11 mouse cellular contexts compared by ENCODE assay signal in the genomic region with DNA sequence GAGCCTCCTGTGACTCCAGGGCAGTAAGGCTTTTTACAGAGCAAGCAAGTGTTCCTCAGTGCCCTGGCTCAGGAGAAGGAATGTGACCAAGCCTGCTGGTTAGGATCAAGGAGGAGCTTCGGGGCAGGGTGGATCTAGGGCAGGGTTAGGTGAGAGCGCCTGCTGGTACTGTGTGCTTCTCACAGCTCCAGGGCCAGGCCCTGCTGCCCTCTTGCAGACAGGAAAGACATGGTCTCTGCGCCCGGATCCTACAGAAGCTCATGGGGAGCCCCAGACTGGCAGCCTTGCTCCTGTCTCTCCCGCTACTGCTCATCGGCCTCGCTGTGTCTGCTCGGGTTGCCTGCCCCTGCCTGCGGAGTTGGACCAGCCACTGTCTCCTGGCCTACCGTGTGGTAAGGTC. TPM values are rescaled to one million over a fixed set of nuclear protein-coding genes. Genes with fewer than 3 reads are reported as not detected.
A peak's percentile ranks its signal among the peaks of the same experiment; 100 is the strongest.
DNase-seq lines count a peak whose midpoint lies in the region; ATAC-seq and TF ChIP-seq lines count a peak whose summit lies in the region.
"Had no signal": no experiment of that assay in that cellular context is flagged by ENCODE, and none has a peak within 500 bp of the region (broad histone marks: within the 10 kb centered on the region; RNA-seq: fewer than 3 reads in every experiment).

No protein-coding gene starts in this region.

- H3K36me3 ChIP-seq in stomach, postnatal 0 days (ENCODE audit: control insufficient read depth, insufficient read depth, low read length) = no peaks in the 10 kb centered on the region

- no peaks in the 10 kb centered on the region for H3K27me3 ChIP-seq in stomach, postnatal 0 days (ENCODE audit: control insufficient read depth, insufficient read depth, low read length)

- peak; percentile 29 for DNase-seq in embryo, embryonic 10 days (ENCODE audit: low spot score)
- no peak for DNase-seq in embryo, embryonic 10.5 days (ENCODE audit: low spot score)
- peak; percentile 50 to 58 for DNase-seq in cerebellum, postnatal 25 days
- DNase-seq in kidney, postnatal 14 days = peak; percentile 56
- DNase-seq in stomach, postnatal 0 days (ENCODE audit: low spot score) = peak; percentile 89
- DNase-seq in layer of hippocampus, postnatal 36 days = no peak
- no peak for DNase-seq in gastrocnemius, adult 8-10 months (ENCODE audit: low spot score in 2 of 2)
- DNase-seq: adrenal gland, adult 8-10 months; midbrain, embryonic 14.5 days had no signal

- peak overlapping the region; percentile 91 for H3K27ac ChIP-seq in stomach, postnatal 0 days (replicated peaks)

- peak overlapping the region; percentile 34 for H3K4me3 ChIP-seq in stomach, postnatal 0 days (ENCODE audit: low read depth, low read length)

- no peaks in the 10 kb centered on the region for H3K9me3 ChIP-seq in stomach, postnatal 0 days (ENCODE audit: control insufficient read depth, low read length)

- peak; percentile 31; the same call in 1 of the 2 replicates for TF ChIP-seq CTCF in stomach, postnatal 0 days (IDR thresholded peaks at IDR 0.05; ENCODE audit: low read depth)

- ATAC-seq in stomach, postnatal 0 days (ENCODE audit: low FRiP score, low TSS enrichment) = peak; percentile 98
- ATAC-seq in megakaryocyte-erythroid progenitor cell, adult 5-6 weeks (replicated peaks; ENCODE audit: low FRiP score, low TSS enrichment, poor library complexity, severe bottlenecking) = no peak

- H3K4me2 ChIP-seq in stomach, postnatal 0 days (replicated peaks; ENCODE audit: low read depth) = peak overlapping the region; percentile 57

- 37% methylated on average over 10 of the region's 10 CpGs for WGBS in stomach, postnatal 0 days

- peak overlapping the region; percentile 65 for H3K9ac ChIP-seq in stomach, postnatal 0 days (ENCODE audit: low read length)

- no peaks in the 10 kb centered on the region; the same call in 1 of the 2 replicates for H3K4me1 ChIP-seq in stomach, postnatal 0 days (replicated peaks; ENCODE audit: control insufficient read depth, insufficient read depth)

- TF ChIP-seq EP300 in stomach, postnatal 0 days (optimal IDR thresholded peaks at IDR 0.05) = peak; percentile 50

RNA-seq across cellular contexts. Expression of a gene that starts 0.4 kb away (rescaled TPM):
- polyA plus RNA-seq in stomach, postnatal 0 days (2015; fragmentation: Nextera tagmentation; extraction: Ambion mirVana) = 25.5 and 30.6 TPM in 2 replicates
- 0.45 TPM in 1 of 2 replicates, not detected in the other for total RNA-seq in megakaryocyte-erythroid progenitor cell, adult 5-6 weeks (2014; fragmentation: Nextera tagmentation)
- not detected in 2 replicates for total RNA-seq in megakaryocyte-erythroid progenitor cell, adult 5-6 weeks (2017)
- under 1 TPM; 0.25 to 0.27 TPM for total RNA-seq in layer of hippocampus, postnatal 36 days (2021)
- under 1 TPM; 0.12 to 0.44 (median 0.28) TPM for total RNA-seq in gastrocnemius, adult 8-10 months (2022)
- polyA plus RNA-seq: midbrain, embryonic 14.5 days had no signal

RNA-seq across cellular contexts. Expression of a gene that starts 12.6 kb away (rescaled TPM):
- 70.1 and 73.6 TPM in 2 replicates for polyA plus RNA-seq in stomach, postnatal 0 days (2015; fragmentation: Nextera tagmentation; extraction: Ambion mirVana)
- total RNA-seq in megakaryocyte-erythroid progenitor cell, adult 5-6 weeks (2014; fragmentation: Nextera tagmentation) = not detected in 2 replicates
- not detected in 2 replicates for total RNA-seq in megakaryocyte-erythroid progenitor cell, adult 5-6 weeks (2017)
- total RNA-seq in layer of hippocampus, postnatal 36 days (2021) = 1 to 10 TPM; 6.4 to 9.7 TPM
- total RNA-seq in gastrocnemius, adult 8-10 months (2022) = 1 to 10 TPM; 3.9 to 7.5 (median 4.7) TPM

RNA-seq across cellular contexts. Expression of a gene that starts 16.3 kb away (rescaled TPM):
- 69.2 and 69.6 TPM in 2 replicates for polyA plus RNA-seq in stomach, postnatal 0 days (2015; fragmentation: Nextera tagmentation; extraction: Ambion mirVana)
- total RNA-seq in megakaryocyte-erythroid progenitor cell, adult 5-6 weeks (2014; fragmentation: Nextera tagmentation) = 44.8 and 53.4 TPM in 2 replicates
- 29.4 and 50.3 TPM in 2 replicates for total RNA-seq in megakaryocyte-erythroid progenitor cell, adult 5-6 weeks (2017)
- 10 to 100 TPM; 43.4 to 50.6 TPM for total RNA-seq in layer of hippocampus, postnatal 36 days (2021)
- 10 to 100 TPM; 27.4 to 30.4 (median 29.1) TPM for total RNA-seq in gastrocnemius, adult 8-10 months (2022)

RNA-seq across cellular contexts. Expression of a gene that starts 23.1 kb away (rescaled TPM):
- polyA plus RNA-seq in stomach, postnatal 0 days (2015; fragmentation: Nextera tagmentation; extraction: Ambion mirVana) = 31.0 and 31.2 TPM in 2 replicates
- not detected in 2 replicates for total RNA-seq in megakaryocyte-erythroid progenitor cell, adult 5-6 weeks (2014; fragmentation: Nextera tagmentation)
- not detected in 2 replicates for total RNA-seq in megakaryocyte-erythroid progenitor cell, adult 5-6 weeks (2017)
- total RNA-seq in layer of hippocampus, postnatal 36 days (2021) = not detected
- 10 to 100 TPM in 3 of 4 experiments, 1 to 10 TPM in 1; 3.8 to 35.8 (median 19.8) TPM for total RNA-seq in gastrocnemius, adult 8-10 months (2022)
- total RNA-seq: layer of hippocampus, postnatal 10 days had no signal
- polyA plus RNA-seq: midbrain, embryonic 14.5 days had no signal

RNA-seq across cellular contexts. Expression of a gene that starts 24.5 kb away (rescaled TPM):
- polyA plus RNA-seq in stomach, postnatal 0 days (2015; fragmentation: Nextera tagmentation; extraction: Ambion mirVana) = 11.1 and 12.1 TPM in 2 replicates
- 8.0 and 8.8 TPM in 2 replicates for total RNA-seq in megakaryocyte-erythroid progenitor cell, adult 5-6 weeks (2014; fragmentation: Nextera tagmentation)
- 1.6 and 6.1 TPM in 2 replicates for total RNA-seq in megakaryocyte-erythroid progenitor cell, adult 5-6 weeks (2017)
- 100 to 1,000 TPM; 122 to 133 TPM for total RNA-seq in layer of hippocampus, postnatal 36 days (2021)
- total RNA-seq in gastrocnemius, adult 8-10 months (2022) = 10 to 100 TPM; 46.7 to 56.2 (median 49.2) TPM

Comparison
In these comparisons a context has a peak if more than half of its experiments do, and no peak if none do; other contexts are left out.
1. DNase-seq: peak in embryo, embryonic 10 days (single experiment), cerebellum, postnatal 25 days (2 of 2), kidney, postnatal 14 days (single experiment) and stomach, postnatal 0 days (single experiment); none in embryo, embryonic 10.5 days (single experiment), layer of hippocampus, postnatal 36 days (0 of 2) and gastrocnemius, adult 8-10 months (0 of 2).
2. RNA of a gene that starts 12.6 kb away (total RNA-seq): 6.4 to 9.7 TPM in layer of hippocampus, postnatal 36 days and 3.9 to 7.5 TPM in gastrocnemius, adult 8-10 months; not detected in megakaryocyte-erythroid progenitor cell, adult 5-6 weeks; every median in the first group is over 4 times any median in the second.